18 mouse cellular contexts compared by ENCODE assay signal in the genomic region with DNA sequence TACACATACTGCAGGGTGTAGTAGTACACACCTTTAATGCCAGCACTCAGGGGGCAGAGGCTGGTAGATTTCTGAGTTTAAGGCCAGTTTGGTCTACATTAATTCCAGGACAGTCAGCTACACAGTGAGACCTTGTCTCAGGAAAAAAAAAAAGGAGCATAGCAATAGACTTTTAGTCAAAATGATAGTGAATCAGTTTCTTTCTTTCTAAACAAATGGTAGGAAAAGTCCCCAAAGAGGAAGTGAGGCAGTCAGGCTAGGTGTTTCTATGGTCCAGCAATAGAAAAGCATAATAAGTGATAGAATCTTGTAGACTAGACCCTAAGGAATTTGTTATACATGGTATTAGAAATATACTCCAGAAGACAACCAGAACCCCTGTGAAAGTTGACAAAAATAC. TPM values are rescaled to one million over a fixed set of nuclear protein-coding genes. Genes with fewer than 3 reads are reported as not detected.
A peak's percentile ranks its signal among the peaks of the same experiment; 100 is the strongest.
DNase-seq lines count a peak whose midpoint lies in the region; TF ChIP-seq lines count a peak whose summit lies in the region.
"Had no signal": no experiment of that assay in that cellular context is flagged by ENCODE, and none has a peak within 500 bp of the region (broad histone marks: within the 10 kb centered on the region; RNA-seq: fewer than 3 reads in every experiment).

No protein-coding gene starts in this region.

- H3K9ac ChIP-seq in CH12.LX (ENCODE audit: insufficient read depth, low read depth) = no peak overlapping the region

- DNase-seq in A20 (ENCODE audit: low read depth, low spot score) (peak; percentile 19), CH12.LX (ENCODE audit: extremely low read depth) (peak; percentile 30)
- DNase-seq in ovary, postnatal 14 days (ENCODE audit: low spot score) = no peak
- no peak for DNase-seq in heart, adult 11 months
- DNase-seq: adrenal gland, adult 2 months; adrenal gland, adult 8-10 months; adrenal gland, postnatal 10 days; adrenal gland, postnatal 14 days; adrenal gland, postnatal 25 days; adrenal gland, postnatal 36 days; B cell, adult 2 months; cerebellum, adult 11 months; cerebellum, adult 11-12 months; cerebellum, adult 18-20 months; cerebellum, adult 2 months; cerebellum, adult 8-10 months had no signal

- no peak overlapping the region for H3K4me2 ChIP-seq in CH12.LX (ENCODE audit: insufficient read depth, low read depth, poor library complexity, severe bottlenecking)

- in situ Hi-C loops in CH12.LX (cut with MboI; ENCODE audit: low pct_ligation_motif_present, low pct_unique_long_range_greater_than_20kb, low sequenced_read_pairs) = no loop called here

- peaks cover 5 to 13% of the 10 kb centered on the region in 2 experiments for H3K4me1 ChIP-seq in CH12.LX (ENCODE audit: control insufficient read depth in 1 of 2, insufficient read depth in 2 of 2)

- no peaks in the 10 kb centered on the region for H3K79me2 ChIP-seq in CH12.LX (replicated peaks; ENCODE audit: control insufficient read depth, extremely low read depth, insufficient read depth, poor library complexity, severe bottlenecking)

- H3K4me3 ChIP-seq in CH12.LX (replicated peaks in 1 of 3; ENCODE audit: low read depth in 2 of 3, low read length in 2 of 3, poor library complexity in 1 of 3) = no peak overlapping the region

- TF ChIP-seq POLR2A in CH12.LX (IDR thresholded peaks at IDR 0.05; ENCODE audit: low read depth, low read length) = no peak

- no peak overlapping the region for H3K27ac ChIP-seq in CH12.LX (ENCODE audit: insufficient read depth, low read depth)

- H3K9me3 ChIP-seq in CH12.LX (replicated peaks; ENCODE audit: low read length) = no peaks in the 10 kb centered on the region
- H3K9me3 ChIP-seq: G1E had no signal

- dilution Hi-C loops in CH12.LX (cut with MboI; ENCODE audit: extremely low pct_ligation_motif_present, extremely low pct_unique_long_range_greater_than_20kb, low sequenced_read_pairs) = no loop called here

- peak; percentile 88 for TF ChIP-seq EP300 in CH12.LX (IDR thresholded peaks at IDR 0.05; ENCODE audit: low read length)

- H3K27me3 ChIP-seq in CH12.LX (replicated peaks) = no peaks in the 10 kb centered on the region
- H3K27me3 ChIP-seq: Patski had no signal

- no peak for TF ChIP-seq CTCF in CH12.LX (conservative IDR thresholded peaks at IDR 0.05 in 1 of 2, IDR thresholded peaks at IDR 0.05 in 1 of 2; ENCODE audit: low read depth in 2 of 2, low read length in 2 of 2)

- H3K36me3 ChIP-seq in CH12.LX (replicated peaks in 1 of 2; ENCODE audit: control insufficient read depth in 1 of 2, insufficient read depth in 1 of 2, low read length in 1 of 2) = peaks cover 25 to 65% of the 10 kb centered on the region in 2 experiments

- no peak for TF ChIP-seq RAD21 in CH12.LX (IDR thresholded peaks at IDR 0.05; ENCODE audit: low read depth, low read length)

TF ChIP-seq in CH12.LX, 34 proteins besides CTCF, POLR2A, EP300 and RAD21:
- TF ChIP-seq MAFK (IDR thresholded peaks at IDR 0.05; ENCODE audit: insufficient replicate concordance, low read length) (no peak), IRF4 (IDR thresholded peaks at IDR 0.05; ENCODE audit: low read depth, low read length) (peak; percentile 92), JUND (conservative IDR thresholded peaks at IDR 0.05; ENCODE audit: low read depth, low read length) (peak; percentile 82), MEF2A (IDR thresholded peaks at IDR 0.05; ENCODE audit: borderline replicate concordance, low read depth, low read length) (peak; percentile 45; the same call in 1 of the 2 replicates), ZNF384 (IDR thresholded peaks at IDR 0.05; ENCODE audit: low read depth, low read length) (peak; percentile 94)

RNA-seq across cellular contexts. Expression of gene Setx, which starts 11.2 kb away (rescaled TPM):
- total RNA-seq in CH12.LX (2012; rRNA removed) = 19.6 and 20.2 TPM in 2 replicates
- total RNA-seq in CH12.LX (2014; rRNA removed) = 18.0 and 20.3 TPM in 2 replicates
- polyA plus RNA-seq in CH12.LX (2012; ENCODE audit: insufficient read length, low read depth) = 16.9 and 20.0 TPM in 2 replicates

Comparison
In these comparisons a context has a peak if more than half of its experiments do, and no peak if none do; other contexts are left out.
1. DNase-seq: peak in A20 (single experiment) and CH12.LX (single experiment); none in ovary, postnatal 14 days (single experiment) and heart, adult 11 months (single experiment).